Mouse (Mus musculus): Measurements from ENCODE around the gene Zcchc4.

The Zcchc4 gene

DNA sequence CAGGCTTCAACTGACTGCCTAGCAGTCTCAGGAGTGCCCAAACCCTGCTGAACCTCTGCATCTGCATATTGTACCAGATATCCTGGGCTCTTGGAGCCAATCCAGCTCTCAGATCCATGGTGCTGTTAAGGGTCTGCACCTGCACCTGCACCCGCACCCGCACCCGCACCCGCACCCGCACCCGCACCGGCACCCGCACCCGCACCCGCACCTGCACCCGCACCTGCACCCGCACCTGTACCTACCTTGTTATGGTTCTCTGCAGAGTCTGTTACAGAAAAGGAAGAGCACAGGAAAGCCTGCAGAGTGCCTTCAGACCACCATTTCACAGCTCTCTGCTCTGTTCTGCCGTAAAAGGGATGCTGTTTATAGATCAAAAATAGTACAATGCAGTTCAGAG lies 96.8 kb downstream of the Zcchc4 start:
- in situ Hi-C loops (cut with MboI): no loop called here
